Mouse (Mus musculus) skeletal muscle tissue, adult 2 months (tissue): ENCODE measurements around the gene Pfkfb2.

Experiments
- DNase-seq: peaks from one replicate; pipeline ENCODE4 v3.0.0-alpha.2; 2012; ENCODE audit warnings: low read depth, low spot score

Pfkfb2 gene

DNA sequence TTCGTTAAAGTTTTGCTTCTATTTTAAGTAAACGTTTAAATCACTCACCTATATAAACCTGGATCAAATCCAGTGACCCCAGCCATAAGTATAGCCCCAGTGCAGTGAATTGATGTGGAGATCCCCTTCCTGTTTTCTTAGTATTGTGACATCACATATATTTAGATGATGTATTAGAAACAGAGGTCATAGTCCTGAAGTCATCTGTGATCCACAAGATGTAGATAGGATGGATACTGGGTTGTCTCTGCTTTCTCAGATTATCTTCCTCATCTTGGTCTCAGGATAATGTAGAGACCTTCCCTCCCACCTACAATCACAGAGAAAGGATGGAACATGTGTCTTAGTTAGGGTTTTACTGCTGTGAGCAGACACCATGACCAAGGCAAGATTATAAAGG lies at the start of gene Pfkfb2:
Gene Pfkfb2, minus strand, starts transcription at position 101 of the 400 bp plus-strand sequence.
- DNase-seq = no peak

DNA sequence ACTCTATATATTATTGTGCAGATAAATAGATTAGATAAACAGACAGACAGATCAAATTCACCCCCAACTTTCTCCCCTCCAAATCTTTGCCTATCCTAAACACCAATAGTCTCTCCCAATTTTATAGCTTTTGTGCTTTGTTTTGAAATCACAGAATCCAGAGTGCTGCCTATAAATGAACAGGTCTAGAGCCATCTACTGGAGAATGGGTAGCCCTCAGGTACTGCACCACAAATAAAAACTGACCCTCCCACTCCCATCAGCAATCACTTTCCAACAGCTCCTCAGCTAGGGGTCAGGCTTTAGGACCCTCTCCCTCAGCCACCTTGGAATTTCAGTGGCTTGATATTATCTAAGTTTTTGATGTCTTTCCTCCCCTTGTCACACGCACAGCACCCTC lies 47.6 kb upstream of the Pfkfb2 start:
- no peak for DNase-seq

DNA sequence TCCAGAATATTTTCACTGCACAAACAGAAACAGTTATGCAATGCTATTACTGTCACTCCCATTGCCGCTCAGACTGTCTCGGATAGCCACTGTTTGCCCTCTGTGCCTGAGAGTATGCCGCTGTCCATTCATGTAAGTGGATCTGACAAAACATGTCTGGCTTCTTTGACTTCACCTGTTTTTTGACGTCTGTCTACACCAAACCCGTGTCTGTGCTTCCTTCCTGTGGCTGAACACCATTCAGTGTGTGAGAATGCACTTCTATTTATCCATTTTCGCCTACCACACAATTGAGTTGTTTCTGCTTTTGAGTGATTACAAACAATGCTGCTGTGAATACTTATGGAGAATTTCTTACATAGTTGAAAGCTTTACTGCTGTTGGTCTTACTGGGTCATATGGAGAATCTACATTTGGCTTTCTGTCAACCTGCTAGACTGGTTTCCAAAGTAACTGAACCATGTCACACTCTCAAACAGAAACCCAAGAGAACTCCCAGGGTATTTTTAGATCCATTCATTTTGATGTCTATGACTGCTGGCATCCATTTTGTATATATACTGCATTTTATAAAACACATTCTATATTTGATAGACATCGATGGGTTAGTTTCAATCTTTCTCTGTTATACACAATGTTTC lies 46.8 kb upstream of the Pfkfb2 start:
- no peak for DNase-seq

DNA sequence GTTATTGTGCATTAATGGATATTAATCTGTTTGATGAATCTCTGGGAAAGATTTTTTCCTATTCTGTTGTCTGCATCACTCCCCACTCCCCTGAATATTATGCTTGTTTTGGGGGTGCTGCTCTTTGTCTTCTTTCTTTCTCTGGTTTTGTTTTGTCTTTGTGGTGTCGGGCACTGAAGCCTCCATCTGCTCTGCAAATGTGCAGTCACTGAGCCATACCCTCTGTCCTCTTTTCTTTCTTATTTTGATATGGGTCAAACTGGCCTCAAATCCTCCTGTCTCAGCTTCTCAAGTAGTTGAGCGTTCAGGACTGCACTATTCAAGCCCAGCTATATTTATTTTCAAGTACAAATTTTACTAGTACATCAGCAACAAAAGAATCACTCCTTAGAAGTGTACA lies 46.2 kb upstream of the Pfkfb2 start:
- DNase-seq = no peak

DNA sequence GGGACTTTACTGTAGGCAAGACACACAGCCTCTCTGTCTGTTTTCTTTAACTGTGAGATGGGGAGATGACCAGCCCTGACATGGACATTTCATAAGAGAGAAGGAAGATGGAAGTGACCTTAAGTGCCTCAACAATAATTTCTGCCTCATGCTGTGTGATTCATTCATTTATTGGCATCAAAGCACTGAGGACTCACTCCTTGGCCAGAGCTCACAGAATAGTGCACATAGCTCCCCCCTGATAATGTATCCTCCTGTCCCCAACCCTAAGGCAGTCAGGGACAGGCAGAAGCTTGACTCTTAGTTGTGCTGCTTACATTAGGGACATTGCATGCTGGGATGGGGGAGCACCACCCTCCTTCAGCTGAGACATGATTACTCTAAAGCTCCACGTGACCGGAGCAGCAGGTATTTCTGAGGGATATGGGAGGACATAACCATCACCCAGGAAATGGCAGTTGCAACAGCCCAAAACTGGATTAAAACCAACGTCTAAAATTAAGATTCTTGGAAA lies 42.0 kb upstream of the Pfkfb2 start:
- DNase-seq = no peak

DNA sequence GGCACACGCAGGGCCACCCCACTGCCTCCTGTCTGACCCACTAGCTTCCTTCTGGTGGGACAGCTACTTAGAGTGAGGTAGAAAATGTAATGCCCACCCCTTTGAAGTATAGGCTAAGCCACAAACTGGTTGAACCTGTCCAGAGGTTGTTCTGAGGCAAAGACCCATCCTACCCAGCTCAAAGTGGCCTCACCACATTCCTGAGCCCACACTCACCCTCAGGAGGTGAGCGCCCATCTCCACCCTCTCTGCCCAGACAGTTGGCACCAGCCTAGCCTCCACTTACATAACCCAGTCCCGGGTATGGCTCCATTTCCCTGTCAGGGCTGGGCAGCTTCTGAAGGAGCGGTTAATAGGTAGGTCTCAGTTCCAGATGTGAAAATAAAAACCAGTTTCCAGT lies 41.4 kb upstream of the Pfkfb2 start:
- DNase-seq = no peak

DNA sequence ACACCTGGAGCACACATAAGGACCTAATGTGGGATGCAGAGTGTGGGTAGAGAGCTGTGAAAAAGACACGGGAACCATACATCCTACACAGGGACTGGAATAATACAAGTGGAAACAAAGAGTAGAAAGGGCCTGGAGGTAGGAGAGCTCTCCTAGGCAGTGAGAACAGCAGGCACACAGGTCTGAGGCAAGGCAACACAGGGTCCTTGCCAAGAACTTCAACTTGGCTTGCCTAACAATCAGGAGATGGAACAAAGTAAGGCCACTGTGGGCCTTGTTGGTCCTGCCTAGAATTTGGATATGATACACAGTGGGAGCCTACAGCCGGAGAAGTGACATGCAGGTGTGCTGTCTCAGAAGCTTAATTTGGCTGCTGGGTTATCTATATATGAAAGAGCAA lies 40.9 kb upstream of the Pfkfb2 start:
- no peak for DNase-seq

DNA sequence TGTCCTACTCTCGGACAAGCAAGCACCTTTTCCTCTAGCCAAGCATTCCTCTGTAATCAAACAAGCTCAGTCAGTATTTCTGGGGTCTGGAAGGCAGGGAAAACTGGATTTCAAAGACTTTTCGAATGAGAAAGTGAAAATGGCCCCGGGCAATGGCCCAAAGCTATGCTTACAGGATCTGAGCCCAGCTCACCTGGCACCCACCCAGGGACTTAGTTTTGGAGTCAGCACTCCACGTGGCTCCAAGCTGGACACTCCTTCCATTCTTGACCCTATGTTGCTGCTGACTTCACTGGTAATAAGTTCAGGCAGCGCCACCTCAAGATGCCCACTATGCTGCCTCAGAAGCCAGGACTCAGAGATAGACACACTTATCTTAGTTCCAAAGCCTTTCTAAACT lies 38.0 kb upstream of the Pfkfb2 start:
- peak; percentile 10 for DNase-seq

DNA sequence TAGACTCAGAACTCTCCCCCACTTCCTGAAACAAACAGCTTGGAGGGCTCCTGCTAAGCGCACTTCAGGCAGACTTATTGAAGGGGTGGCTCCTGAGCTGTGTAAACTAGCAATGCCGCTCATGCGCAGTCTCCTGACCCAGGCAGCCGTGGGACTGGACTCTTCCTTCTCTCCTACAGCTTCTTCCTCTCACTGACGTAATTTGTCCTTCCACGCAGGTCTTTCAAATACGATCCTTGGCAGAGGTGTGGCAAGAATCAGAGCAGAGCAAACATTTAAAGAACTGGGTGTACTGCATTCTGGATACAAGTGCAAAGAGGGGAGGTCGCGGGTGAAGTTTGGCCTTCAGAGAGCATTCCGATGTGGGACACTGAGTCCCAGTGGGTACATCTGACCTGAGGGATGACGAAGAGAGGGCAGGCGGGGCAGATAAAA lies 35.0 kb upstream of the Pfkfb2 start:
- no peak for DNase-seq

DNA sequence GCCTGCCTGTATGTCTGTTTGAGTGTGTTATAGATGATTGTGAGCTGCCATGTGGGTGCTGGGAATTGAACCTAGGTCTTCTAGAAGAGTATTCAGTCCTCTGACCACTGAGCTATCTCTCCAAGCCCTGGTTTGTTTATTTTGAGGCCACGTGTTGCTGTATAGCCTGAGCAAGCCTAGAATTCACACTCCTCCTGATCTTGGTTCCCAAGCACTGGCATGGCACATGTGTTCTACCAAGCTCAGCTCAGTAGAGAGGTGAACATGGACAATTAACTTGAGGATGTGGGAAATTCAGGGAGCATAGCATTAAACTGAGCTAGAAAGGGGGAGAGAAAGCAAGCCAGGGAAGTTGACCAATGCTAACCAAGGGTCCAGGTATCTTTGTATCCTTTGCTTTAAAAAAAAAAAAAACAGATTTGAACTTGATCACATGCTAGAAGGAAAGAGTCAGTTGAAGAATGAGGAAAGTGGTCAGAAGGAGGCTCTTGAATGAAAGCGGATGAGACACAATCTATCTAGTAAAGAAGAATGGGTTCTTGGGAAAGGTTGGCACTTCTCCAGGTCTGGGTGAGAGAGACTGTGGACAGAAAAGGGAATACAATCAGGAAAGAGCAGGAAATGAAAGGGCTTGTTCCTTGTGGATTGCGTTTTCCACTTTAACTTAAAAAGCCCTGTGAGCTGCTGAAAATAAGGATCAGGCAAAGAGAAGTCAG lies 33.1 kb upstream of the Pfkfb2 start:
- no peak for DNase-seq

DNA sequence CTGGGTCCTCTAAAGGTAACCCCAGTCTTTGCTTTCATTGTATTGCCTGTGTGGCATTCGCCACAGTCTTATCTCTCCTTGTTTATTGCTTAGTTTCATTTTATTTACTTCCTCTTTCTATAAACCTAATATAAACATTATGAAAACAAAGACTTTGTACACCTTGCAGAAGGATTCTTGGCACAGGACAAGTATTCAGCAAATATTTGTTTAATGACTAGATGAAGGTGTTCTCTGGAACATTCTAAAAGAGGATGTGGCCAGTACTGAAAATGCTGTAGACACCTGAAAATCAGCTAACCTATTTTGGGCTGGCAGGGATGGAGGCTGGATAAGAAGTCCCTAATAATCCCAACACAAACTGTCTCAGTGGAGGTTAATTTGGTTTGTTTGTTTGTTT lies 32.5 kb upstream of the Pfkfb2 start:
- no peak for DNase-seq

DNA sequence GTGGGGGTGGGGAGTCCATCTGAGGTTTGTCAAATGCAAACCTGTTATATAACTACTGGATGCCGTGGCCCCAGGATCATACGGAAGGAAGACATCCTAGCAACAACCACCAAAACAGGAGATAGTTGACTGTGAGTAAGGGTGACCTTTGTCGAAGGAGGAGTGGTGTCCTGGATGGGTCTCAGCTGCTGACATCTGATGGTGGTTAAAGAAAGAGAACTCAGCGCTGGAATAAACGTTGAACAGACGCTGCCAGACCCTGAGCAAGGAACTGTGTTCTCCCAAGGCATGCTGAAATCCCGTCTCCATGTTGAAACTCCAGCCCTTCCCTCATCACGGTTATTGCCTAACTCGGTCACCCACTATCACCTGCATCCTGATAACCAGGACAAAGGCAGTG lies 30.6 kb upstream of the Pfkfb2 start:
- DNase-seq = no peak

DNA sequence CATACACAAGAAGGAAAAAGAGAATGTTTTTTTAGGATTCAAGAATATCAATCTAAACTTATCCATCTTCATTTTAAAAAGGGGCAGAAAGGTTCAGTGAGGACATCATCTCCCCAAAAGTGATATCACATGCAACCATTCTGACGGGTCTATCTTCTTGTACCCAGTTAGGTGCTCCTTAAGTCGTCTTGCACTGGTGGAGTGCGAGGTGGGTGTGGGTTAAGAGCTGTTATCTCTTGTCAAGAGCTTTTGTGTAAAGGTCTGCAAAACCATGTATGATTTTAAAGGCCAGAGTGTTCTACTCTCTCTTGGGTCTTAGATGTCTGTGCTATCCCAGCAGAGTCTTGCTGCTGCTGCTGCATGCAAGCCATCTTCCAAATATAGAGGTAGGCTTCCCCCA lies 17.8 kb upstream of the Pfkfb2 start:
- DNase-seq = no peak

DNA sequence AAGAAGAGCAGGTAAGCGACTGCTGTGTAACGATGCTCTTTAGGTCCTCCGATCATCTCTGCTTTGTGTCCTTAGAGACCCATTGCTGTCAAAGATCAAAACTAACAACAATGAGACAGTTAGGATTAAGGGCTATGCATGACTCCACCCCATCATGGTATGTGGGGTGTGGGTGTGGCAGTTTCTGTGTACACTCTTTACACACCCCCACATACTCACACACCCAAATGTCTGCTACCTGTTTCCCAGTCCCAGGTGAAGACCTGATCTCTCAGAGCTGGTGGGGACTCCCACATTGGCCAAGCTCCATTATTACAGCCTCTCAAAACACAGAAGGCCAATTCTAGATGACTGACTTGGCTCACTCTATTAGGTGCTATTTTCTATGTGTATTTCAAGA lies 16.5 kb upstream of the Pfkfb2 start:
- DNase-seq = no peak

DNA sequence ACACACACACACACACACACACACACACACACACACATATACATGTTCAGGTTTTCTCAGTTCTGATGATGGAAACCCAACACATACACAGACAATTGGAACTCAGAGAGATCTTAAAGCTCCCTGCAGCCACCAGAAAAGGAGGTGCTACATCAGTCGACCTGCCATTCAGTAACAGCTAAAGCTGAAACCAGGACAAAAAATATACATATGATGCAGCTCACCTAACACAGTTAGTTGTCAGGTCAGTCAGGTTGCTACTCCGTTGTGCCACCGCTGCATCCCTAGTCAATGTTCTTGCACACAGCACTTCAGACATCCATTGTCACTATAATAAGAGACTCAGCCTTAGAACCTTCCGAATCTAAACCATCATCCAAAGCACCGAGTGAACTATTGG lies 15.9 kb upstream of the Pfkfb2 start:
- no peak for DNase-seq

DNA sequence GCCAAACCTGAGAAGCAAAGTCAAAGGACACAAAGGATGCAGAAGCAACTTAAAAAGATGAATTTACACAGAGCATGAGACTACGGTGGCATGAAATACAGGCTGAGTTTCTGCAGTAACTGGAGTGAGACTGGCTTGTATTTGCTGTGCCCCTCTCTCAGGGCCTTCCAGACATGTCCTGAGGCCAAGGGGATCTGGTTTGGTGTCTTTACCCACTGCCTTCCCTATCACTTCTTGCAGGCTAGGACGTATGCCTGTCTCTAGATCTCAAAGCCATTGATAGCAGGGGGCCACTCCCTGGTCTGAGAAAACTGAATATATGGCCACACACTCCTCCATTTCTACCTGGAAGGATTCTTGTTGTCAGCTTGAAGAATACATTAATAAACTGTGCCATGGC lies 15.2 kb upstream of the Pfkfb2 start:
- no peak for DNase-seq

DNA sequence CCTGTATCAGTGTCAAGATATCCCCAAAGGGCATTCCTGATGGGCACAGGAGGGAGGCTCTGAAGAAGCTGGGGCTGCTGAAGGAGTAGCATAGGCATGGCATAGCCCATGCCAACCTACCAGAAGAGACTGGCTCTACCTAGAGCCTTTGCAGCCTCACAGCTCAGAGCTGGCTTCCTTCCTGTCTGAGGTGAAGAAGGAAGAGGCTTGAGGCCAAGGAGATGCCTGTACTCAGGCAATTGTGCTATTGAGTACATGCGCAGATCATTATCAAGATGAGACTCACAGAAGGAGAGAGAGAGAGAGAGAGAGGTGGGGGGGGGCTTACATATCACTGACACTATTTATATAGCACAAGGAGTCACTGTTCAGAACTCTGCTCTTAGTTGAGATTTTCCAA lies 14.7 kb upstream of the Pfkfb2 start:
- no peak for DNase-seq

DNA sequence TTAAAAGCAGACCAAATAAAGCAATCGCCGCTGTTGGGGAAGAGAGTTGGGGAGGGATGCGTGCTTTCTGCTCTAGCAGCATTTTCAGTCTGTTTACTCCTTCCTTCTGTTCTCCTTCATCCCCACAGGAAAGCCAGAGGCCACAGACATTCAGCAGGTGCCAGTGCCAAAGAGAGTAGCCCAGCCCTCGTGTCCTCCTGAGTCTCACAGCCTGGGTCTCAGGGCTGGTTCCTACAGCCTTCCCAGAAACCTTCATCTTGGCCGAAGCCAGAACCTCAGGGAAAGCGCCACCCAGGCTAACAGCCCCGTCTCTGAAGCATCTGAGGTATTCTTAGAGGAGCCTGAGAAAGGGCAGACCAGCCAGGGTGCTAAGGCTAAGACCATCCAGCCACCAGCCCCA lies 13.1 kb upstream of the Pfkfb2 start:
- no peak for DNase-seq

DNA sequence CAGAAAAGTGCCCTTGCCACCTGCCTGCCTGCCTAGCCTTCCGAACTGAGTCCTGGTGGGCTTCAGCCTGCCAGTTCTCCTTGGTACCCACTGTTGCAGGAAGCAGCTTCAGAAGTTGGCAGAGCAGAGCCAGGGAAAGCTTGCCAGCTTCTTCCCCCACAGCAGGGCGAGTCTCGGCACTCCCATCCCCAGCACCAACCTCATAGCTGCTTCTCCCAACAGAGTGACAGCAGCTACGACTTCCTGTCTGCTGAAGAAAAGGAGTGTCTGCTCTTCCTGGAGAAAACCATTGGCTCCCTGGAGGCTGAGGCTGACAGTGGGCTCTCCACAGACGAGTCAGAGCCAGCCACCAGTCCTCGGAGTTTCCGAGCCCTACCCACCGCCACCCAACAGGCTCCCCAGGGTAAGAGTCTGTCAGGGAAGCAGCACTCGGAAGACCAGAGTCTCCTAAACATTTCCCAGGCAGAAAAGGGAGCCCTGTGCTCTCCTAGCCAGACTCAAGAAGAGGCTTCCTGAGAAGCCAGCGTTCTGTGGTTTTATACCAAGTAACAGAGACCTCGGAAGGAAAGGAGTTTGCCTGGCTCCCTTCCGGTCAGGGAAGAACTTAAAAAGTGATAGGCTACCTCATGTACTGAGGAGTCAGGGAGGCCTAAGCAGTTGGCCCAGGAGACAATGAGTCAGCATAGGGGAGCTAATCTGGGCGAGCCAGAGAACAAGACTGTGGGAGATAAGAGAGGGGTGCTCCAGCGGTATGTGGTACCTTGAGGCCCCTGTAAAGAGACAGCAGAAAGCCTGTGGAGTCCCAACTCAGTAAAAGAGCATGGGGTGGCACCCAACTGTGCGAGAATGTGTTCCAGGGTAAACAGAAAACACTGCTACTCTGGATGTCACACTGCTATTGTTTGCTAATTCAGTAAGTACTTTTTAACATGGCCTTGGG lies 12.0 kb upstream of the Pfkfb2 start:
- peak; percentile 13 for DNase-seq

DNA sequence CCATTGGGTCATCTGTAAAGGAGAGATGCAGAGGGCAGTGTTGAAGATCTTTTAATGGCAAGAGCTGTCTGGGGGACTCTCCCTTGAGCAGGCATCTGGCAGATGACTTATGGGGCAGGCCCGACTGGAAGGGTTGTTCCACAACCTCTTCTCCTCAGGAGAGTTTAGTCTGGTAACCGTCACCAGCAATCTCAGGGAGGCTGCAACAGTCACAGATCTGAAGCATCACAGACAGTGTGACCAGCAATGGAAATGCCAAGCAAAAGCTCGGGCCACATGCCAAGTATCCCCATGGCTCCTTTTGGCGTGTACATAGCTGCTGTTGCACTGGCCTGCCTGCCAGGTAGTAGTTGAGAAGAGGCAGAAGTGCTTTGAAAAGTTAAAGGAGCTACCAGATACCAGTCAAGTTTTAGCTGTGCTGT lies 11.2 kb upstream of the Pfkfb2 start:
- no peak for DNase-seq

DNA sequence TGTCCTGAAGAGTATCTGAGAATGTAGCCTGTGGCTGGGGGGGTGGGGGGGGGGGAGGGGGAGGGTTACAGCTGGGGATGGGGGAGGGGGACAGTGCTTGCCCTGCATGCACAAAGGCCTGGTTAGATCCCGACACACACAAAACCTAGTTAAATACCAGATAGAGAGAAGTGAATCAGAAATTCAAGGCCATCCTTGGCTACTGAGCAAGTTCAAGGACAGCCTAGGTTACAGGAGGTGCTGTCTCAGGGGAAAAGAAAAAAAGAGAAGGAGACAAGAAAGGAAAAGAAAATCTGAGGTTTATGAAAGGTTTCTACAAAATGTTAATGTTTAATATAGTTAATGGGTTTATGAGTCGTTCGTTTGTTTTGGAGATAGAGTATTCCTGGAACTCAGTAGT lies 10.6 kb upstream of the Pfkfb2 start:
- no peak for DNase-seq

DNA sequence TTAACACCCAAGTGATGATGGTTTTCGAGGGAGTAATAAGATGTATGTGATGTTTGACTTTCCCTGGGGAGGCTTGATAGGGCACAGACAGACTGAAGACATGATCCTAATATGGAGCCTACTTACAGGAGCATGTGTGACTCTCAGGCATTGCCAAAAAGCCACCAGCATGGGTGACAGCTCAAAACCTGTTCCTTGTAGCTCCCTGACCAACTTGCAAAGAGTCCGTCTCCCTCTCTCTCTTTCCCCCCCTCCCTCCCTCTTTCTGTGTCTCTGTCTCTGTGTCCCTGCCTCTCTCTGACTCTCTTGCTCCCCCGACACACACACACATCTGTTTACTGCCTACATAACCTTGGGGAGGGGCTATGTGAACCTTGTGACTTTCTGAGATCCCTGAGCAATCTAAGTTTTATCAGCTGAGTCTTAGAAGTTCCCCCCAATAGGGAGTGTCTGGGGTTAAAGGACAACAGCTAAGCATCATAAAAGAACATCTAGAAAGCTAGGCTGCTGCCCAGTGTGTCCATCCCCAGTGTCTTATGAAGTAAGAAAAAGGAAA lies 9.6 kb upstream of the Pfkfb2 start:
- DNase-seq = no peak
